In genomic region chr2:58787360-58787759, GRCm38 (mm10) we compare ENCODE assay signal across 19 mouse cellular contexts.
DNase-seq lines count a peak whose midpoint lies in the region; ATAC-seq and TF ChIP-seq lines count a peak whose summit lies in the region.
"Had no signal": no experiment of that assay in that cellular context is flagged by ENCODE, and none has a peak within 500 bp of the region (broad histone marks: within the 10 kb centered on the region; RNA-seq: fewer than 3 reads in every experiment).

No protein-coding gene starts in this region.

- H3K9ac ChIP-seq in lung, embryonic 15.5 days: no peak overlapping the region
- peak overlapping the region; percentile 8; the same call in 1 of the 2 replicates for H3K9ac ChIP-seq in forebrain, embryonic 14.5 days (ENCODE audit: low read length)
- H3K9ac ChIP-seq: embryonic facial prominence, embryonic 12.5 days; heart, embryonic 13.5 days; hindbrain, embryonic 13.5 days; intestine, embryonic 15.5 days; midbrain, embryonic 12.5 days had no signal

- no peak overlapping the region for H3K4me3 ChIP-seq in lung, embryonic 15.5 days
- no peak overlapping the region for H3K4me3 ChIP-seq in lung, adult 2 months (replicated peaks; ENCODE audit: extremely low read depth, low read depth, low read length)
- H3K4me3 ChIP-seq in forebrain, embryonic 14.5 days (ENCODE audit: low read depth, low read length): no peak overlapping the region
- H3K4me3 ChIP-seq: embryonic facial prominence, embryonic 12.5 days; erythroblast, embryonic 14.5 days; heart, embryonic 13.5 days; hindbrain, embryonic 13.5 days; intestine, embryonic 15.5 days; midbrain, embryonic 12.5 days had no signal

- peaks cover 45% of the 10 kb centered on the region for H3K4me1 ChIP-seq in lung, embryonic 15.5 days
- no peaks in the 10 kb centered on the region for H3K4me1 ChIP-seq in lung, adult 2 months (ENCODE audit: control insufficient read depth, insufficient read depth, low read length)
- peaks cover 6% of the 10 kb centered on the region; the same call in 1 of the 2 replicates for H3K4me1 ChIP-seq in forebrain, embryonic 14.5 days (ENCODE audit: control insufficient read depth, insufficient read depth, low read length)
- H3K4me1 ChIP-seq: hindbrain, embryonic 13.5 days; intestine, embryonic 15.5 days had no signal

- no peaks in the 10 kb centered on the region for H3K36me3 ChIP-seq in lung, embryonic 15.5 days
- H3K36me3 ChIP-seq in forebrain, embryonic 14.5 days (ENCODE audit: control insufficient read depth, insufficient read depth, low read length): no peaks in the 10 kb centered on the region
- H3K36me3 ChIP-seq: embryonic facial prominence, embryonic 12.5 days; heart, embryonic 13.5 days; hindbrain, embryonic 13.5 days; intestine, embryonic 15.5 days; midbrain, embryonic 12.5 days had no signal

- no peaks in the 10 kb centered on the region for H3K27me3 ChIP-seq in lung, embryonic 15.5 days
- H3K27me3 ChIP-seq in forebrain, embryonic 14.5 days (replicated peaks; ENCODE audit: control insufficient read depth, insufficient read depth, low read length): no peaks in the 10 kb centered on the region
- H3K27me3 ChIP-seq: CH12.LX; embryonic facial prominence, embryonic 12.5 days; heart, embryonic 13.5 days; hindbrain, embryonic 13.5 days; intestine, embryonic 15.5 days; midbrain, embryonic 12.5 days had no signal

- no peak overlapping the region for H3K4me2 ChIP-seq in lung, embryonic 15.5 days
- no peak overlapping the region for H3K4me2 ChIP-seq in forebrain, embryonic 14.5 days (ENCODE audit: low read length)
- H3K4me2 ChIP-seq: embryonic facial prominence, embryonic 12.5 days; heart, embryonic 13.5 days; hindbrain, embryonic 13.5 days; intestine, embryonic 15.5 days; midbrain, embryonic 12.5 days had no signal

- 37% methylated on average over 7 of the region's 7 CpGs for WGBS in lung, embryonic 15.5 days
- WGBS in lung, adult 2 months: 59% methylated on average over 7 of the region's 7 CpGs
- 22% methylated on average over 7 of the region's 7 CpGs for WGBS in forebrain, embryonic 14.5 days

- H3K27ac ChIP-seq in lung, embryonic 15.5 days: peak overlapping the region; percentile 75
- no peak overlapping the region for H3K27ac ChIP-seq in forebrain, embryonic 14.5 days (ENCODE audit: low read depth, low read length)
- H3K27ac ChIP-seq: embryonic facial prominence, embryonic 12.5 days; heart, embryonic 13.5 days; hindbrain, embryonic 13.5 days; intestine, embryonic 15.5 days; macrophage; midbrain, embryonic 12.5 days had no signal

- no peak for TF ChIP-seq CTCF in lung, adult 2 months (IDR thresholded peaks at IDR 0.05; ENCODE audit: insufficient read depth, low read length)

- DNase-seq in cerebellum, postnatal 10 days: peak; percentile 10 to 11
- no peak for DNase-seq in cerebellum, adult 9-11 months
- no peak for DNase-seq in lung, adult 2 months
- peak; percentile 14 for DNase-seq in adrenal gland, postnatal 10 days
- DNase-seq in forebrain, embryonic 14.5 days (ENCODE audit: low spot score): peak; percentile 66
- DNase-seq in heart, adult 8-10 months (ENCODE audit: low spot score): no peak
- no peak for DNase-seq in cerebellum, postnatal 4 days (ENCODE audit: low spot score in 2 of 2)
- DNase-seq: cerebellum, adult 2 months; gastrocnemius, postnatal 10 days; thymus, adult 2 months had no signal

- H3K9me3 ChIP-seq in lung, embryonic 15.5 days: no peaks in the 10 kb centered on the region
- H3K9me3 ChIP-seq in forebrain, embryonic 14.5 days (replicated peaks; ENCODE audit: control insufficient read depth, low read length): no peaks in the 10 kb centered on the region
- H3K9me3 ChIP-seq: embryonic facial prominence, embryonic 12.5 days; heart, embryonic 13.5 days; hindbrain, embryonic 13.5 days; intestine, embryonic 15.5 days; midbrain, embryonic 12.5 days had no signal

- no peak for ATAC-seq in lung, embryonic 15.5 days (ENCODE audit: borderline replicate concordance, extremely low read depth, low FRiP score, low TSS enrichment)
- ATAC-seq in forebrain, embryonic 14.5 days: peak; percentile 76
- ATAC-seq: intestine, embryonic 15.5 days had no signal

- no peak for TF ChIP-seq POLR2A in lung, adult 2 months (IDR thresholded peaks at IDR 0.05; ENCODE audit: borderline replicate concordance, extremely low read depth, low read depth, low read length)

Comparison
In these comparisons a context has a peak if more than half of its experiments do, and no peak if none do; other contexts are left out.
1. DNase-seq: peak in cerebellum, postnatal 10 days (2 of 2), adrenal gland, postnatal 10 days (single experiment) and forebrain, embryonic 14.5 days (single experiment); none in cerebellum, adult 9-11 months (single experiment), lung, adult 2 months (single experiment), heart, adult 8-10 months (single experiment) and cerebellum, postnatal 4 days (0 of 2).